Mouse (Mus musculus) natural killer cell, adult 2 months (primary cell): ENCODE data around the gene Vars.
A peak's percentile ranks its signal among the peaks of the same experiment; 100 is the strongest.
"Not testable (repeated sequence)": the region's sequence is repeated elsewhere in the genome, so short reads cannot be mapped to it uniquely, and the experiment has no call there.

Source experiments
- DNase-seq, 2 experiments: peaks; one replicate each; pipeline ENCODE4 v3.0.0; 2022; ENCODE audit warnings: low spot score in 2 of 2

The Vars gene

GRCm38 (mm10) chr17:34972069-34972749, 28.6 kb upstream of the Vars start, which contains the start of the genes Hspa1a and Hspa1l:
TSS of gene Hspa1a (minus strand) at chr17:34972156.
TSS of gene Hspa1l (plus strand) at chr17:34972703.
- peak; percentile 80 to 83 for DNase-seq

GRCm38 (mm10) chr17:34975581-34976492, 24.9 kb upstream of the Vars start:
- no peak for DNase-seq

DNA sequence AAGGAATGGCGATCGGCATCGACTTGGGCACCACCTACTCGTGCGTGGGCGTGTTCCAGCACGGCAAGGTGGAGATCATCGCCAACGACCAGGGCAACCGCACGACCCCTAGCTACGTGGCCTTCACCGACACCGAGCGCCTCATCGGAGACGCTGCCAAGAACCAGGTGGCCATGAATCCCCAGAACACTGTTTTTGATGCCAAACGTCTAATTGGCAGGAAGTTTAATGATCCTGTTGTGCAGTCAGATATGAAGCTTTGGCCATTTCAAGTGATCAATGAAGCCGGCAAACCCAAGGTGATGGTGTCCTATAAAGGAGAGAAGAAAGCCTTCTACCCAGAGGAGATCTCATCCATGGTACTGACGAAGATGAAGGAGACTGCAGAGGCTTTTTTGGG, 23.8 kb upstream of the Vars start:
- DNase-seq, result no peak

- no peak for DNase-seq
Observed at GRCm38 (mm10) chr17:34978239-34978638, 22.5 kb upstream of the Vars start.

DNA sequence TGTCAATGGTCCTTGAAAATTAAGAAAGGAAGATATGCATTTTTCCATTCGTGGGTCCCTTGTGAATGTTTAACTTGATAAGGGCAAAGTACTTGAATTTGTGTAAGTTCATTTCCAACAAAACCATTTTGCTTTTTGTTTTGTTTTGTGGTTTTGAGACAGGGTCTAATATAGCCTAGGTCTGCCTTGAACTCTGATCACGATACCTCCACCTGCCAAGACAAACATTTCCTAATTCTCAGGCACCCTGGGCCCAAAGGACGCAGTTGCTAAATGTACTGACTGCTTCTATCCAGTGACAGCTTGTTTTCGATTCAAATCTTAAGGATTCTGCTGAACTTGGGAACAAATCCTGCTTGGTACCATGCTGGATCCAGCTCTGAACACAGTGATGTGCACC, 21.2 kb upstream of the Vars start:
- DNase-seq, result no peak

DNA sequence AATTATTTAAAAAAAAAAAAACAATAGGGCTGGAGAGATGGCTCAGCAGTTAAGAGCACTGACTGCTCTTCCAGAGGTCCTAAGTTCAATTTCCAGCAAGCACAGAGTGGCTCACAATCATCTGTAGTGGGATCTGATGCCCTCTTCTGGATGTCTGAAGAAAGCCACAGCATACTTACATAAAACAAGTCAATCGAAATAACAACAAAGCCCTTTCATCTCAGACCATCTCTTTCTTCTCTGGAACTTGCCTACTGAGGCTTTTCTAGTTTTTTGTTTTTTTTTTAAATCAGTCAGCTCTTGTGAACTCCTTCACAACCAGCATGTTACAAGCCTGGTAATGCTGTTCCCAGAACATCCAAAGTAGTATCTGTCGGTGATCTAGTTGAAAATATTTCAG, 20.1 kb upstream of the Vars start:
- peak in 1 of 2 experiments; percentile 43 for DNase-seq

DNA sequence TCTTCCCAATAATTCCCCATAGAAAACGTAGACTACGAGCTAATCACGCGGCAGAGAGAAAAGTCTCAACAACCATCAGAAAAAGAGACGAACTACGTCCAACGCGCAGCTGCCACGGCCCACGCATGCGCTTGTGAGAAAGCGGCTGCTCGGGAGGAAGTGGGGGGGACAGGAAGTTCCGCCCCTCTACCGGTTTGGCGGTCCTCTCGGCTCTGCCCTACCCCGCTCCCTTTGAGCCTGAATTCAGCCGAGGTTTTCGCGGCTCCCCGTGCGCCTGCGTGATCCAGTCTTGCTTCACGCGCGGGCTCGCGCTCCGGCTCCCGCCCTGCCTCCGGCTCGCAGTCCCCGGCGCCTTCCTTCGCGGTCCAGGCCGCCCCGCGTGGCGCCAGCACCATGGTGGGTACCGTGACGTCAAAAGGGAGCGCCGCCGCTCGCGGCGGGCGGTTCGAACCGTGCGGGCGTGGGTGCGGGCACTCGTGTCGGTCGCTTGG, 19.1 kb upstream of the Vars start, which contains the start of gene Lsm2:
Lsm2 (plus strand) TSS at position 173 of the 491 bp plus-strand sequence.
- peak; percentile 89 to 92 for DNase-seq

DNA sequence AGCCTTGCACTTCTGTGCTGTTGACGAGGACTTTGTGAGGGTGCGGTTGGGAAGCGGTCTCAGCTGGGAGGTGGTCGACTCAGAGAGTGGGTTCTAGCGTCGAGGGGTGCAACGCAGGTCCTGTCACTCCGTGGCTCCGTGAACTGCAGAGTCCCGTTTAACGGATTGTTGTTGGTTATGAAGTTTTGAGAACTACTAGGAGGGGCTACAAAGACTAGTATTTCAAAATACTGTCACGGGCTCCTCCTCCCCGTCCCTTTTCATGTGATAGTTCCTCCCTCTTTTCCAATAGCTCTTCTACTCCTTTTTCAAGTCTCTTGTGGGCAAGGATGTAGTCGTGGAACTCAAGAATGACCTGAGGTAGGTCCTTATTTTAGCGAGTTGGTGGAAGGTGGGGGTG, 18.5 kb upstream of the Vars start:
- no peak for DNase-seq

DNA sequence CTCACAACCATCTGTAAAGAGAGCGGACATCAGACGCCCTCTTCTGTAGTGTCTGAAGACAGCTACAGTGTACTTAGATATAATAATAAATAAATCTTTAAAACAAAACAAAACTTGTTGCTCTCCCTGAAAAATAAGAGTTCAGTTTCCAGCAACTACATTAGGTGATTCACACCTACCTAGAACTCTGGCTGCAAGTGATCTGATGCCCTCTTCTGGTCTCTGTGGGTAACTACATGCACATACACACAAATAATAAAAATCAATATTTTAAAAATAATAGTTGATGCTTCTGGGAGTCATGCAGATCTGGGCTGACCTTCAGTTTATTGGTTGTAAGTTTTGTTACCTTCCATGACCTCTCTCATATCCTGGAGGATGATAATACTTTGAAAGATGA, 16.6 kb upstream of the Vars start:
- DNase-seq, result peak in 1 of 2 experiments; percentile 50

- DNase-seq, result no peak
Observed at GRCm38 (mm10) chr17:34994751-34995150, 6.0 kb upstream of the Vars start.

- not testable (repeated sequence) for DNase-seq
Observed at GRCm38 (mm10) chr17:34995192-34995591, 5.6 kb upstream of the Vars start.

- not testable (repeated sequence) for DNase-seq
Observed at GRCm38 (mm10) chr17:34995927-34996326, 4.9 kb upstream of the Vars start.

- no peak for DNase-seq
Observed at GRCm38 (mm10) chr17:34996411-34997141, 4.2 kb upstream of the Vars start.

- DNase-seq, result no peak
Observed at GRCm38 (mm10) chr17:34997142-34997483, 3.7 kb upstream of the Vars start.

GRCm38 (mm10) chr17:34998526-34999430, 2.0 kb upstream of the Vars start:
- no peak for DNase-seq

DNA sequence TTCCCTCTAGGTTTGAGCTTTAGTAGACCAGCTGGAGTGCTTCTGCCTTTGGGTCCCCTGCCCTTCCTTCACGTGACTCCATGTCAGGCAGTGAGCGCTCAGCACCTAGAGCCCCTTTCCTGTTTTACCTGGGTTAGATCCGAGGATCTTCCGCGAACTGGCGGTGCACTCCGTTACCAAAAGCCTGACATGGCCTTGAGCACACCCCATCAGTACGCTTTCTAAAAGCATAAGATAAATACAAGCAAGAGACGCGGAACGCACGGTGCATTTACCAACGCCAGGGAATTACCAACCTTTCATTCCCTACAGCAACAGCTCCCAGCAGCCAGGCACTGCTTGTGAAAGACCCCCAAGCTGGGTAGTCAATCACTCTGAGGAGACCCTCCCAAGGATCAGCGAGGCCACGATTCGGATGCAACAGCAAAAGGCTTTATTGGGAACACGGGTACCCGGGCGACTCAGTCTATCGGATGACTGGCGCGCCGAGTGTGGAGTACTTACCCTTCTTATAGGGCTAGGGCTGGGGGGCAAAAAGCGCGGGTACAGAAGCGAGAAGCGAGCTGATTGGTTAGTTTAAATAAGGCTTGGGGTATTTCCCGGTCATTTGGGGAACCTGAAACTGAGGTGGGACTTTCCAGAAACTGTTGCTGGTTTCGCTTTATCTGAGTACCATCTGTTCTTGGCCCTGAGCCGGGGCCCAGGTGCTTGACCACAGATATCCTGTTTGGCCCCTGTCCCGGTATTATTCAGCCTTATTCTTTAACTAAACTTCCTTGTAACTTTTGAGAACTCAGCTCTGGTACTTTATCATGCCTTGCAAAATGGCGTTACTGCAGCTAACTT, 693 bp upstream of the Vars start:
- peak; percentile 54 to 72 for DNase-seq

DNA sequence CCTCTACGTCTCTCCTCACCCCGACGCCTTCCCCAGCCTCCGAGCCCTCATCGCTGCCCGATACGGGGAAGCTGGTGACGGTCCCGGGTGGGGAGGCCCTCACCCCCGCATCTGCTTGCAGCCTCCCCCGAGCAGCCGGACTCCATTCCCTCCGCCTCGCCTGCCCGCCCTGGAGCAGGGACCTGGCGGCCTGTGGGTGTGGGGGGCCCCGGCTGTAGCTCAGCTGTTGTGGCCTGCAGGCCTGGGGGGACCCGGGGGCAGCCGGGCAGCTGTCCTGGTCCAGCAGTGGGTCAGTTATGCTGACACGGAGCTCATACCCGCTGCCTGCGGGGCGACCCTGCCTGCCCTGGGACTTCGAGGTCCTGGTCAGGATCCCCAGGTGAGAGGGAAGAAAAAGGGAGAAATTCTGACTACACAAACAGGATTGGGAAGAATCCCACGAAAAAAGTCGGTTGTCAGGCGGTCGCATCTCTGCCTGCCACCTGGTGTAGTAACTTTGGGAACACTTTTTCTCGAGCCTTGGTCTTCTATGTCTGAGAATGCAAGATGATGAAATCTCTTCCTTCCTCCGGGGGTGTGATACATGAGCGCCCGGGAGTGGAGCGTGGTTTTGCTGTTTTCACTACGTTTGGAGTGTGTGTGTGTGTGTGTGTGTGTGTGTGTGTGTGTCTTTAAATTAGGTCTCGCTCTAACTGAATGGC, 815 bp downstream of the Vars start:
- peak; percentile 38 for DNase-seq

DNA sequence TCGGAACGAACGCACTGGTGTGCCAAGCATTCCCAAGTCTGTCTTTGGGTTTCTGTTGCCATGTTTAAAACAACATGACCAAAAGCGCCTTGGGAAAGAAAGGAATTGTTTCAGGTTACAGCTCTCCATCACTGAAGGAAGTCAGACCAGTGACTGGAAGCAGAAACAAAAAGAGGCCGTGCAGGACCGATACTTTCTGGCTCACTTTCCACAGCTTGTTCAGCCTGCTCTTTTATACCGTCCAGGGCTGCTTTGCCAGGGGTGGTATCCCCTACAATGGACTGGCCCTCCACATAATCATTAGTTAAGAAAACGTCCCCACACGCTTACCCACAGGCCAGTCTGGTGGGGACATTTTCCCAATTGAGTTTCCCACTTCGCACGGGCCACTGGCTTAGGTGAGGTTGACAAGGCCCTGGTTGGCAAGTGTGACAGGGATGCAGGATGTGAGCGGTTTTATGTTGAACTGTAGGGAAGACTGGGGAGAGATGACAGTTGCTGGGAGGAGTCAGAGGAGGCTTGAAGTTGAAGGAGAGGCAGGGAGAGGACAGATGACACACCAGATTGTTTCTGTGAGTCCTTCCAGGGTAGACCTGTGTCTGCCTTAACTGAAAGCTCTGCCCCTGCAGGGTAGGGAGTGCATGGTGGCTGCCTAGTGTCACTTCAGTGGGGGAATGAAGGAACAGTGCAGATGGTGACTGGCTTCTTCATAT, 1.5 kb downstream of the Vars start:
- DNase-seq, result no peak
